Mouse (Mus musculus) limb, embryonic 11.5 days (tissue): ENCODE measurements around the gene Cela3a. TPM values are rescaled to one million over a fixed set of nuclear protein-coding genes. Genes with fewer than 3 reads are reported as not detected.
A peak's percentile ranks its signal among the peaks of the same experiment; 100 is the strongest.

ENCODE experiments used
- ATAC-seq: fragments of 200-750 bp; cut with Nextera tagmentation; 2 replicates; pipeline ENCODE4 v1.8.0; 2017; ENCODE audit warnings: low read depth; ENCODE audit not compliant: insufficient number of reproducible peaks, low FRiP score, low TSS enrichment
- DNase-seq: peaks from one replicate; pipeline ENCODE4 v3.0.0-alpha.2; 2015; ENCODE audit warnings: low spot score
- H3K27ac ChIP-seq: fragments of 300-500 bp; sonication (generic); replicated peaks from 2 replicates; pipeline ENCODE4 v1.5.1; 2014; ENCODE audit warnings: low read depth, mild to moderate bottlenecking, low read length
- H3K27me3 ChIP-seq: fragments of 300-500 bp; sonication (generic); 2 replicates; pipeline ENCODE4 v1.6.1; 2014; ENCODE audit warnings: mild to moderate bottlenecking, low read length, mixed read lengths; ENCODE audit not compliant: control insufficient read depth, insufficient read depth
- H3K36me3 ChIP-seq: fragments of 300-500 bp; sonication (generic); 2 replicates; pipeline ENCODE4 v1.6.1; 2014; ENCODE audit warnings: mild to moderate bottlenecking, low read length, moderate library complexity, mixed read lengths; ENCODE audit not compliant: control insufficient read depth, insufficient read depth
- H3K4me1 ChIP-seq: fragments of 300-500 bp; sonication (generic); 2 replicates; pipeline ENCODE4 v1.6.1; 2014; ENCODE audit warnings: low read length, mixed read lengths; ENCODE audit not compliant: control insufficient read depth, insufficient read depth
- H3K4me2 ChIP-seq: fragments of 300-500 bp; sonication (generic); 2 replicates; pipeline ENCODE4 v1.6.1; 2014; ENCODE audit warnings: low read depth, mild to moderate bottlenecking, moderate library complexity; ENCODE audit not compliant: severe bottlenecking
- H3K4me3 ChIP-seq: fragments of 300-500 bp; sonication (generic); 2 replicates; pipeline ENCODE4 v1.5.1; 2014; ENCODE audit warnings: low read depth, low read length
- H3K9ac ChIP-seq: fragments of 300-500 bp; sonication (generic); 2 replicates; pipeline ENCODE4 v1.6.1; 2014; ENCODE audit warnings: mild to moderate bottlenecking, low read length
- H3K9me3 ChIP-seq: fragments of 300-500 bp; sonication (generic); 2 replicates; pipeline ENCODE4 v1.6.1; 2016; ENCODE audit warnings: low read length; ENCODE audit not compliant: control insufficient read depth
- WGBS: fragments of 180-500 bp; shearing (Covaris S2); extraction: QIAGEN DNeasy Blood & Tissue Kit; methylation state at CpG from one replicate; pipeline ENCODE4 v1.1.7; 2014; 5-methylcytosine and 5-hydroxymethylcytosine counted together
- polyA plus RNA-seq: library from polyadenylated mRNA; unstranded; fragments of >200 nt; fragmentation: Nextera tagmentation; extraction: Ambion mirVana; gene quantifications from 2 replicates; pipeline ENCODE4 v1.2.1, GENCODE M21; 2014

Gene Cela3a
- polyA plus RNA-seq, 1 experiment from 2014 or later = not detected

- no peak for DNase-seq
- 71% methylated on average over 2 of the region's 2 CpGs for WGBS
- ATAC-seq = no peak
- Histone ChIP-seq H3K27me3 (no peaks in the 10 kb centered on the region), H3K9me3 (no peaks in the 10 kb centered on the region), H3K4me3 (no peak overlapping the region), H3K27ac (no peak overlapping the region), H3K4me2 (no peak overlapping the region), H3K36me3 (no peaks in the 10 kb centered on the region), H3K4me1 (no peaks in the 10 kb centered on the region), H3K9ac (no peak overlapping the region)
Observed at GRCm38 (mm10) chr4:137449132-137449531, 39.5 kb upstream of the Cela3a start.

- H3K27ac ChIP-seq = no peak overlapping the region
- no peaks in the 10 kb centered on the region for H3K36me3 ChIP-seq
- H3K9ac ChIP-seq = no peak overlapping the region
- 52% methylated on average over 2 of the region's 2 CpGs for WGBS
- no peaks in the 10 kb centered on the region for H3K9me3 ChIP-seq
- ATAC-seq = no peak
- no peak overlapping the region for H3K4me2 ChIP-seq
- no peak for DNase-seq
- no peak overlapping the region for H3K4me3 ChIP-seq
- no peaks in the 10 kb centered on the region for H3K27me3 ChIP-seq
- no peaks in the 10 kb centered on the region for H3K4me1 ChIP-seq
Observed at GRCm38 (mm10) chr4:137448641-137449040, 39.0 kb upstream of the Cela3a start.

- no peak overlapping the region for H3K27ac ChIP-seq
- no peak for ATAC-seq
- H3K4me3 ChIP-seq = no peak overlapping the region
- H3K4me1 ChIP-seq = no peaks in the 10 kb centered on the region
- WGBS = 69% methylated on average over 6 of the region's 6 CpGs
- H3K9ac ChIP-seq = no peak overlapping the region
- H3K27me3 ChIP-seq = no peaks in the 10 kb centered on the region
- no peaks in the 10 kb centered on the region for H3K9me3 ChIP-seq
- H3K36me3 ChIP-seq = no peaks in the 10 kb centered on the region
- no peak for DNase-seq
- H3K4me2 ChIP-seq = no peak overlapping the region
Observed at GRCm38 (mm10) chr4:137448197-137448596, 38.6 kb upstream of the Cela3a start.

GRCm38 (mm10) chr4:137447363-137448196, 38.0 kb upstream of the Cela3a start:
- no peak for DNase-seq
- no peak for ATAC-seq
- no peaks in the 10 kb centered on the region for H3K36me3 ChIP-seq
- H3K4me1 ChIP-seq = no peaks in the 10 kb centered on the region
- no peaks in the 10 kb centered on the region for H3K27me3 ChIP-seq
- H3K9me3 ChIP-seq = no peaks in the 10 kb centered on the region
- H3K4me3 ChIP-seq = no peak overlapping the region
- WGBS = 62% methylated on average over 7 of the region's 7 CpGs
- no peak overlapping the region for H3K27ac ChIP-seq
- no peak overlapping the region for H3K9ac ChIP-seq
- no peak overlapping the region for H3K4me2 ChIP-seq

GRCm38 (mm10) chr4:137445881-137446280, 36.3 kb upstream of the Cela3a start:
- no peak for DNase-seq
- H3K4me3 ChIP-seq = no peak overlapping the region
- H3K27ac ChIP-seq = no peak overlapping the region
- no peaks in the 10 kb centered on the region for H3K4me1 ChIP-seq
- ATAC-seq = no peak
- no peaks in the 10 kb centered on the region for H3K36me3 ChIP-seq
- H3K27me3 ChIP-seq = no peaks in the 10 kb centered on the region
- H3K4me2 ChIP-seq = no peak overlapping the region
- WGBS = 89% methylated on average over 4 of the region's 4 CpGs
- H3K9me3 ChIP-seq = no peaks in the 10 kb centered on the region
- H3K9ac ChIP-seq = no peak overlapping the region

- Histone ChIP-seq H3K4me2 (no peak overlapping the region), H3K4me3 (no peak overlapping the region), H3K4me1 (no peaks in the 10 kb centered on the region), H3K27ac (no peak overlapping the region), H3K9me3 (no peaks in the 10 kb centered on the region), H3K27me3 (no peaks in the 10 kb centered on the region), H3K9ac (no peak overlapping the region), H3K36me3 (no peaks in the 10 kb centered on the region)
- 31% methylated on average over 5 of the region's 5 CpGs for WGBS
- DNase-seq (peak; percentile 87), ATAC-seq (no peak)
Observed at GRCm38 (mm10) chr4:137443625-137444024, 34.0 kb upstream of the Cela3a start.

GRCm38 (mm10) chr4:137441332-137441731, 31.7 kb upstream of the Cela3a start:
- Histone ChIP-seq H3K9ac (no peak overlapping the region), H3K4me2 (no peak overlapping the region), H3K36me3 (no peaks in the 10 kb centered on the region), H3K9me3 (no peaks in the 10 kb centered on the region), H3K4me1 (no peaks in the 10 kb centered on the region), H3K27me3 (no peaks in the 10 kb centered on the region), H3K27ac (no peak overlapping the region), H3K4me3 (no peak overlapping the region)
- no peak for ATAC-seq
- WGBS = 84% methylated on average over 4 of the region's 4 CpGs
- DNase-seq = no peak

GRCm38 (mm10) chr4:137438842-137439241, 29.3 kb upstream of the Cela3a start:
- ATAC-seq = no peak

More at GRCm38 (mm10) chr4:137438842-137439241, 29.3 kb upstream of the Cela3a start:
- Histone ChIP-seq H3K27ac (no peak overlapping the region), H3K27me3 (no peaks in the 10 kb centered on the region), H3K36me3 (no peaks in the 10 kb centered on the region), H3K9ac (no peak overlapping the region), H3K9me3 (no peaks in the 10 kb centered on the region), H3K4me1 (no peaks in the 10 kb centered on the region), H3K4me3 (no peak overlapping the region), H3K4me2 (no peak overlapping the region)
- WGBS = 90% methylated on average over 8 of the region's 8 CpGs
- no peak for DNase-seq
